Mouse (Mus musculus) bone marrow macrophage, adult 2 months (primary cell): ENCODE measurements around the gene Adamts9.

Experiments used
- CTCF ChIP-seq: IDR thresholded peaks from 2 replicates; pipeline ENCODE4 v1.5.1; 2012; ENCODE audit warnings: low read depth, mild to moderate bottlenecking, low read length, moderate library complexity
- POLR2A ChIP-seq: IDR thresholded peaks from 2 replicates; pipeline ENCODE4 v1.6.1; 2012; ENCODE audit warnings: mild to moderate bottlenecking, low read depth, low read length, borderline replicate concordance

DNA sequence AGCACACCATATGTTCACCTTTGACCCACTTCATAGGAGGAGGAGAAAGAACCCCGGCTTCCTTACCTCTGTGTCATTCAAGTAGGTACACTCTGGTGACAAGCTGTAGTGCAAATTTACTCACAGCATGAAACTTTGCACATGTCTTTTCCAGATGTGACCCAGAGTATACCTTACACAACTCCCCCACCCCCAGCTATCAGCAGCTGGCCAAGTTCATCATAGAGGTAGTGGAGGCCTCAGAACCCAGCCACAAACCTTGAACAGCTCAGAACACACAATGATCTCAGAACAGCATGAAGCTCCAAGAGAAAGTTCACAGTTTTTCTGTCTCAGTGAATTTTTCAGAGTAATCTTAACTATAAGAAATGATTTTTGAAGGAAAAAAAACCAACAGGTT lies 51.8 kb downstream of the Adamts9 start:
- TF ChIP-seq CTCF (no peak), POLR2A (no peak)
